Mouse (Mus musculus) thymus, adult 2 months (tissue): Measurements from ENCODE around the gene Gtf2h1.
A peak's percentile ranks its signal among the peaks of the same experiment; 100 is the strongest.

Experiments
- CTCF ChIP-seq: fragments of 200-500 bp; IDR thresholded peaks from 2 replicates; pipeline ENCODE4 v1.5.1; 2012; ENCODE audit warnings: mild to moderate bottlenecking, control low read depth, low read length, moderate library complexity, borderline replicate concordance; ENCODE audit not compliant: control insufficient read depth, poor library complexity, insufficient read depth; ENCODE audit errors: extremely low read depth
- POLR2A ChIP-seq: fragments of 200-500 bp; IDR thresholded peaks from 2 replicates; pipeline ENCODE4 v1.6.1; 2012; ENCODE audit warnings: mild to moderate bottlenecking, low read length, control low read depth, moderate library complexity; ENCODE audit not compliant: control insufficient read depth, poor library complexity, insufficient read depth; ENCODE audit errors: extremely low read depth

DNA sequence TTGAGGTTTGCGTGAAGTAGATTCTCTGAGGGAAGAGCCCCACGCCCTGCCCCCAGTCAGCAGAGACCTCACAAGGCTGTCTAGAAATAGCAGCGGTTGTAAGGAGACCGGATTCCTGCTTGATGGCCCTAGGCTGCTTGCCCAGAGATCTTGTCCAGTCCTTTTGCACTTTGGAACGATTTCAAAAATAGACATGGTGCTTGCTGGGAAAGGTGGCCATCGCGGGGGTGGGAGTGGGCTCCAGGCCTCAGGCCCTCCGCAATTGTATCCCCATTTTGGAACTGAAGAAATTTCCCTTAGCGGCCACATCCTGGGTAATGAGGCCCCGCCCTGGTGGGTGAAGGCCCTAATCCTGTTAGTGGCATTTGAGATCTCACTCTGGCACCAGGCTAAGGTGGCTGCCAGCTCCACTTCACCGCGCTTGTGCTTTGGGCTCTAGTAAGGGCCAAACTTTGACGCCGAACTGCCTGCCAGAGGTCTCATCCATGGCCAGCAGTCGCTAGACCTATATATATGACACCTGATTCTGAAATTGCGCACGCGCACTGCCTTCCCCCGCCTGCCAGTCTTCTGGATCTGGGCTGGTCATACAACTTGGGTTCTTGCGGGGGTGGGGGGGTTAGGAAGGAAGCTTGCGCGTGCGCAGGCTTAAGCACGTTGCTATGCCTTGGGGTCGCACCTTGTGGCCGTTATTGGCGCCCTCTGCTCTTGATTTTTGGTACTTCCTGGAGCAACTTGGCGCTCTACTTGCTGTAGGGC, 50.8 kb downstream of the Gtf2h1 start:
- peak; percentile 69; the same call in 1 of the 2 replicates for TF ChIP-seq CTCF
- no peak for TF ChIP-seq POLR2A
